Mouse (Mus musculus): ENCODE measurements at regions not wholly inside any gene's neighbourhood (a gene's known extent, or its start where the extent isn't known, plus 50 kb on each side); places are given as distances from the start of the nearest gene placed in this dataset.

GRCm38 (mm10) chr12:29409336-29410055 lies 118.7 kb upstream of the Myt1l start:
- Histone ChIP-seq H3K4me3 (ENCODE audit: control insufficient read depth in 1 of 2, insufficient read depth in 1 of 2, low read depth in 2 of 2, low read length in 2 of 2) (no peak overlapping the region), H3K4me1 (ENCODE audit: control insufficient read depth in 1 of 2, insufficient read depth in 2 of 2, low read length in 2 of 2) (no peaks in the 10 kb centered on the region), H3K27ac (ENCODE audit: control insufficient read depth, low read depth, low read length) (no peak overlapping the region), H3K9me3 (replicated peaks; ENCODE audit: insufficient read depth, low read length) (no peaks in the 10 kb centered on the region), H3K36me3 (ENCODE audit: control insufficient read depth in 1 of 2, insufficient read depth in 2 of 2, low read length in 2 of 2) (no peaks in the 10 kb centered on the region), H3K79me2 (ENCODE audit: control insufficient read depth, insufficient read depth, low read length, poor library complexity) (no peaks in the 10 kb centered on the region), H3K27me3 (ENCODE audit: control insufficient read depth in 1 of 2, insufficient read depth in 2 of 2, low read length in 2 of 2) (no peaks in the 10 kb centered on the region), H3K9ac (ENCODE audit: control insufficient read depth, low read depth, low read length, poor library complexity, severe bottlenecking) (no peak overlapping the region)
- no peak for DNase-seq (ENCODE audit: low read depth, low spot score)
- TF ChIP-seq TCF12 (IDR thresholded peaks at IDR 0.05; ENCODE audit: low read depth, low read length) (no peak), GATA1 (IDR thresholded peaks at IDR 0.05; ENCODE audit: low read depth, low read length) (no peak), MAX (IDR thresholded peaks at IDR 0.05; ENCODE audit: low read length) (no peak), TBP (IDR thresholded peaks at IDR 0.05; ENCODE audit: low read depth, low read length) (no peak), EP300 (IDR thresholded peaks at IDR 0.05; ENCODE audit: low read depth in 1 of 2, low read length in 2 of 2) (no peak), ETS1 (IDR thresholded peaks at IDR 0.05; ENCODE audit: low read depth, low read length) (no peak), JUND (IDR thresholded peaks at IDR 0.05; ENCODE audit: low read depth, low read length) (no peak), KAT2A (conservative IDR thresholded peaks at IDR 0.05; ENCODE audit: low read depth, low read length) (no peak), UBTF (IDR thresholded peaks at IDR 0.05; ENCODE audit: borderline replicate concordance, insufficient read depth, low read depth, low read length) (no peak), HCFC1 (IDR thresholded peaks at IDR 0.05; ENCODE audit: low read depth, low read length) (no peak), BHLHE40 (IDR thresholded peaks at IDR 0.05; ENCODE audit: borderline replicate concordance, low read depth, low read length) (no peak), RCOR1 (IDR thresholded peaks at IDR 0.05; ENCODE audit: low read depth, low read length) (no peak), NELFE (IDR thresholded peaks at IDR 0.05; ENCODE audit: low read depth, low read length) (no peak), MEF2A (IDR thresholded peaks at IDR 0.05; ENCODE audit: extremely low read depth, insufficient replicate concordance, low read depth, low read length, poor library complexity, severe bottlenecking) (no peak), ZNF384 (IDR thresholded peaks at IDR 0.05; ENCODE audit: low read depth, low read length) (no peak), CTCF (IDR thresholded peaks at IDR 0.05 in 2 of 3, conservative IDR thresholded peaks at IDR 0.05 in 1 of 3; ENCODE audit: control insufficient read depth in 1 of 3, insufficient read depth in 1 of 3, low read depth in 2 of 3, low read length in 3 of 3, poor library complexity in 1 of 3, severe bottlenecking in 1 of 3) (no peak)

- no peak overlapping the region for H3K27ac ChIP-seq (ENCODE audit: control insufficient read depth, low read depth, low read length)
- no peaks in the 10 kb centered on the region for H3K36me3 ChIP-seq (ENCODE audit: control insufficient read depth in 1 of 2, insufficient read depth in 2 of 2, low read length in 2 of 2)
- DNase-seq (ENCODE audit: low read depth, low spot score), result no peak
- H3K4me1 ChIP-seq (ENCODE audit: control insufficient read depth in 1 of 2, insufficient read depth in 2 of 2, low read length in 2 of 2), result no peaks in the 10 kb centered on the region
- no peaks in the 10 kb centered on the region for H3K9me3 ChIP-seq (replicated peaks; ENCODE audit: insufficient read depth, low read length)
- no peaks in the 10 kb centered on the region for H3K79me2 ChIP-seq (ENCODE audit: control insufficient read depth, insufficient read depth, low read length, poor library complexity)
- H3K4me3 ChIP-seq (ENCODE audit: control insufficient read depth in 1 of 2, insufficient read depth in 1 of 2, low read depth in 2 of 2, low read length in 2 of 2), result no peak overlapping the region
- H3K9ac ChIP-seq (ENCODE audit: control insufficient read depth, low read depth, low read length, poor library complexity, severe bottlenecking), result no peak overlapping the region
- TF ChIP-seq NRF1 (IDR thresholded peaks at IDR 0.05; ENCODE audit: insufficient read depth, low read depth, low read length, poor library complexity, severe bottlenecking), result no peak
- TF ChIP-seq MXI1 (IDR thresholded peaks at IDR 0.05; ENCODE audit: low read depth, low read length), result no peak
- H3K27me3 ChIP-seq (ENCODE audit: control insufficient read depth in 1 of 2, insufficient read depth in 2 of 2, low read length in 2 of 2), result no peaks in the 10 kb centered on the region
Observed at GRCm38 (mm10) chr12:29433936-29434335, 94.2 kb upstream of the Myt1l start.

Measured in MEL (cell line).